Mouse (Mus musculus) liver, embryonic 16.5 days (tissue): ENCODE measurements around the gene Celsr2. TPM values are rescaled to one million over a fixed set of nuclear protein-coding genes. Genes with fewer than 3 reads are reported as not detected.

Experiments used
- ATAC-seq: fragments of 200-750 bp; cut with Nextera tagmentation; 2 replicates; pipeline ENCODE4 v1.8.0; 2017; ENCODE audit warnings: low read depth, mild to moderate bottlenecking, moderate number of reproducible peaks, moderate library complexity
- H3K27ac ChIP-seq: fragments of 300-500 bp; sonication (generic); 2 replicates; pipeline ENCODE4 v1.5.1; 2014; ENCODE audit warnings: mild to moderate bottlenecking, low read length
- H3K27me3 ChIP-seq: fragments of 300-500 bp; sonication (generic); 2 replicates; pipeline ENCODE4 v1.6.1; 2014; ENCODE audit warnings: low read depth, low read length, mixed read lengths; ENCODE audit not compliant: control insufficient read depth, insufficient read depth
- H3K36me3 ChIP-seq: fragments of 300-500 bp; sonication (generic); 2 replicates; pipeline ENCODE4 v1.6.1; 2014; ENCODE audit warnings: mild to moderate bottlenecking; ENCODE audit not compliant: control insufficient read depth, insufficient read depth
- H3K4me1 ChIP-seq: fragments of 300-500 bp; sonication (generic); 2 replicates; pipeline ENCODE4 v1.6.1; 2014; ENCODE audit warnings: low read depth, low read length, mixed read lengths; ENCODE audit not compliant: control insufficient read depth
- H3K4me2 ChIP-seq: fragments of 300-500 bp; sonication (generic); 2 replicates; pipeline ENCODE4 v1.6.1; 2014; ENCODE audit warnings: low read depth, low read length, mixed read lengths
- H3K4me3 ChIP-seq: fragments of 300-500 bp; sonication (generic); 2 replicates; pipeline ENCODE4 v1.5.1; 2014; ENCODE audit warnings: low read depth, mild to moderate bottlenecking, low read length
- H3K9ac ChIP-seq: fragments of 300-500 bp; sonication (generic); 2 replicates; pipeline ENCODE4 v1.6.1; 2014; ENCODE audit warnings: low read depth, low read length
- H3K9me3 ChIP-seq: fragments of 300-500 bp; sonication (generic); replicated peaks from 2 replicates; pipeline ENCODE4 v1.6.1; 2016; ENCODE audit warnings: low read length; ENCODE audit not compliant: control insufficient read depth
- WGBS: fragments of 180-500 bp; shearing (Covaris S2); extraction: QIAGEN DNeasy Blood & Tissue Kit; methylation state at CpG from one replicate; pipeline ENCODE4 v1.1.7; 2014; ENCODE audit not compliant: insufficient replicate concordance; 5-methylcytosine and 5-hydroxymethylcytosine counted together
- polyA plus RNA-seq: library from polyadenylated mRNA; unstranded; fragments of >200 nt; fragmentation: Nextera tagmentation; extraction: Ambion mirVana; gene quantifications from 2 replicates; pipeline ENCODE4 v1.2.1, GENCODE M21; 2015

The Celsr2 gene
- 0.08 and 0.30 TPM in 2 replicates for polyA plus RNA-seq

GRCm38 (mm10) chr3:108414857-108415830 is at the start of gene Celsr2:
Celsr2 (minus strand) TSS chr3:108415552.
- Histone ChIP-seq H3K9me3 (peaks cover 8% of the 10 kb centered on the region; the same call in 1 of the 2 replicates), H3K27me3 (peaks cover 27% of the 10 kb centered on the region), H3K4me2 (peak within 1 kb of the TSS; percentile 96), H3K9ac (peak within 1 kb of the TSS; percentile 58), H3K36me3 (no peaks in the 10 kb centered on the region), H3K4me1 (peaks cover 5% of the 10 kb centered on the region), H3K27ac (no peak within 1 kb of the TSS), H3K4me3 (peak within 1 kb of the TSS; percentile 62)
- ATAC-seq: no peak; the same call in 1 of the 2 replicates
- WGBS: 8% methylated on average over 67 of the region's 67 CpGs

GRCm38 (mm10) chr3:108458866-108459265 is 43.5 kb upstream of the Celsr2 start:
- H3K4me2 ChIP-seq: peak overlapping the region; percentile 43
- no peaks in the 10 kb centered on the region for H3K36me3 ChIP-seq
- peak; percentile 39; the same call in 1 of the 2 replicates for ATAC-seq
- WGBS: 34% methylated on average over 10 of the region's 10 CpGs
- no peaks in the 10 kb centered on the region for H3K9me3 ChIP-seq
- H3K27me3 ChIP-seq: no peaks in the 10 kb centered on the region
- 0 out of 2 replicates have a peak overlapping the region, but pooled peaks have one; percentile 4 for H3K4me3 ChIP-seq
- no peak overlapping the region for H3K9ac ChIP-seq
- H3K27ac ChIP-seq: no peak overlapping the region
- no peaks in the 10 kb centered on the region for H3K4me1 ChIP-seq

GRCm38 (mm10) chr3:108458380-108458779 is 43.0 kb upstream of the Celsr2 start:
- peak overlapping the region; percentile 43 for H3K4me2 ChIP-seq
- ATAC-seq: no peak
- H3K9me3 ChIP-seq: no peaks in the 10 kb centered on the region
- no peaks in the 10 kb centered on the region for H3K4me1 ChIP-seq
- no peak overlapping the region for H3K27ac ChIP-seq
- no peaks in the 10 kb centered on the region for H3K36me3 ChIP-seq
- H3K4me3 ChIP-seq: 0 out of 2 replicates have a peak overlapping the region, but pooled peaks have one; percentile 4
- WGBS: 35% methylated on average over 14 of the region's 14 CpGs
- no peaks in the 10 kb centered on the region for H3K27me3 ChIP-seq
- H3K9ac ChIP-seq: no peak overlapping the region

GRCm38 (mm10) chr3:108454172-108454571 is 38.8 kb upstream of the Celsr2 start:
- 53% methylated on average over 1 of the region's 1 CpGs for WGBS
- Histone ChIP-seq H3K9me3 (no peaks in the 10 kb centered on the region), H3K36me3 (no peaks in the 10 kb centered on the region), H3K27ac (no peak overlapping the region), H3K27me3 (no peaks in the 10 kb centered on the region), H3K4me3 (no peak overlapping the region), H3K4me2 (no peak overlapping the region), H3K4me1 (no peaks in the 10 kb centered on the region), H3K9ac (no peak overlapping the region)
- no peak for ATAC-seq

- H3K4me3 ChIP-seq: no peak overlapping the region
- H3K4me1 ChIP-seq: no peaks in the 10 kb centered on the region
- no peak overlapping the region for H3K4me2 ChIP-seq
- no peak overlapping the region for H3K27ac ChIP-seq
- no peak overlapping the region for H3K9ac ChIP-seq
- 57% methylated on average over 2 of the region's 2 CpGs for WGBS
- ATAC-seq: no peak
- no peaks in the 10 kb centered on the region for H3K36me3 ChIP-seq
- no peaks in the 10 kb centered on the region for H3K27me3 ChIP-seq
- no peaks in the 10 kb centered on the region for H3K9me3 ChIP-seq
These were observed 36.6 kb upstream of the Celsr2 start for GRCm38 (mm10) chr3:108451969-108452368.

- H3K36me3 ChIP-seq: no peaks in the 10 kb centered on the region; the same call in none of the 2 replicates
- H3K27me3 ChIP-seq: no peaks in the 10 kb centered on the region
- peak; percentile 1 for ATAC-seq
- H3K4me3 ChIP-seq: peak overlapping the region; percentile 66
- 13% methylated on average over 6 of the region's 6 CpGs for WGBS
- H3K9me3 ChIP-seq: no peaks in the 10 kb centered on the region
- peak overlapping the region; percentile 62 for H3K9ac ChIP-seq
- peak overlapping the region; percentile 62 for H3K27ac ChIP-seq
- peak overlapping the region; percentile 73 for H3K4me2 ChIP-seq
- H3K4me1 ChIP-seq: peaks cover 19% of the 10 kb centered on the region
These were observed 30.0 kb upstream of the Celsr2 start for GRCm38 (mm10) chr3:108445366-108445705.

- Histone ChIP-seq H3K9ac (peak within 1 kb of the TSS; percentile 66), H3K9me3 (no peaks in the 10 kb centered on the region), H3K36me3 (no peaks in the 10 kb centered on the region; the same call in none of the 2 replicates), H3K27me3 (no peaks in the 10 kb centered on the region), H3K4me2 (peak within 1 kb of the TSS; percentile 73), H3K4me3 (peak within 1 kb of the TSS; percentile 66), H3K4me1 (peaks cover 19% of the 10 kb centered on the region), H3K27ac (peak within 1 kb of the TSS; percentile 90)
- under 1% methylated on average over 41 of the region's 41 CpGs for WGBS
- peak; percentile 96 for ATAC-seq
These were observed 29.5 kb upstream of the Celsr2 start, which contains the start of gene Sars for GRCm38 (mm10) chr3:108444698-108445365. Sars (minus strand) TSS chr3:108445209.

- H3K27me3 ChIP-seq: no peaks in the 10 kb centered on the region
- peaks cover 19% of the 10 kb centered on the region for H3K4me1 ChIP-seq
- H3K9ac ChIP-seq: peak overlapping the region; percentile 66
- H3K4me2 ChIP-seq: peak overlapping the region; percentile 73
- peak overlapping the region; percentile 90 for H3K27ac ChIP-seq
- no peaks in the 10 kb centered on the region; the same call in none of the 2 replicates for H3K36me3 ChIP-seq
- peak; percentile 71 for ATAC-seq
- H3K9me3 ChIP-seq: no peaks in the 10 kb centered on the region
- 3% methylated on average over 8 of the region's 8 CpGs for WGBS
- peak overlapping the region; percentile 66 for H3K4me3 ChIP-seq
These were observed 28.7 kb upstream of the Celsr2 start for GRCm38 (mm10) chr3:108444029-108444428.
